In the genomic region with DNA sequence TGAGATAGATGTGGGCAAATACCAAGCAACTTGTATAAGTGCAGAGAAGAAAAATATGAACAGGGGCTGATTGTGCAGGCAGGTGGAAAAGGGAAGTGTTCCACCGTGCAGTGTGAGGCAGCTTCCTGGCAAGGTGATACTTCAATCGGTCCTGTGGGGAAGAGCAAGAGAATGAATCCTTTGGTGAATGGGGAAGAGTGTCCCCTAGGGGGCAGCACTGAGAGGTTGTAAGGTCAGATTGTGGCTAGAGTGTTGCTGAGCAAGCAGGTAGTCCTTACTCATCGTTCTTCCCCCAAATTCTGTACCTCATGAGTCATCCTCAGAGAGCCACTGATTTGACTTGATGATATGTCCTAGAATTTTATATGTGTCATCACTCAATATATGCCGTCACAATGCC, we compare ENCODE assay signal across 9 mouse cellular contexts. TPM values are rescaled to one million over a fixed set of nuclear protein-coding genes. Genes with fewer than 3 reads are reported as not detected.
DNase-seq lines count a peak whose midpoint lies in the region; ATAC-seq and TF ChIP-seq lines count a peak whose summit lies in the region.
"Had no signal": no experiment of that assay in that cellular context is flagged by ENCODE, and none has a peak within 500 bp of the region (broad histone marks: within the 10 kb centered on the region; RNA-seq: fewer than 3 reads in every experiment).

No protein-coding gene starts in this region.

- no peak overlapping the region for H3K9ac ChIP-seq in intestine, embryonic 14.5 days (ENCODE audit: low read length)
- H3K9ac ChIP-seq in intestine, embryonic 15.5 days, result no peak overlapping the region

- H3K27ac ChIP-seq in intestine, embryonic 14.5 days (ENCODE audit: low read depth), result no peak overlapping the region
- no peak overlapping the region for H3K27ac ChIP-seq in intestine, embryonic 15.5 days
- H3K27ac ChIP-seq in olfactory bulb, adult 2 months (ENCODE audit: insufficient read depth, low read depth, low read length), result no peak overlapping the region

- peak; percentile 66 for DNase-seq in intestine, embryonic 14.5 days (ENCODE audit: low spot score)
- DNase-seq in B cell, adult 2 months, result peak; percentile 77 to 79
- DNase-seq in MN1 (ENCODE audit: low spot score), result peak; percentile 45
- peak; percentile 35 for DNase-seq in embryo, embryonic 9.5 days (ENCODE audit: extremely low spot score)
- no peak for DNase-seq in urinary bladder, postnatal 36 days (ENCODE audit: low spot score in 2 of 2)
- DNase-seq in cerebellum, adult 9-11 months, result no peak

- TF ChIP-seq CTCF in olfactory bulb, adult 2 months (IDR thresholded peaks at IDR 0.05; ENCODE audit: insufficient read depth, low read depth, low read length), result peak; percentile 37; the same call in 1 of the 2 replicates

- H3K4me1 ChIP-seq in intestine, embryonic 14.5 days (replicated peaks; ENCODE audit: control insufficient read depth, insufficient read depth, low read length), result peaks cover 6% of the 10 kb centered on the region; the same call in 1 of the 2 replicates
- H3K4me1 ChIP-seq in intestine, embryonic 15.5 days (replicated peaks), result peaks cover 9% of the 10 kb centered on the region
- H3K4me1 ChIP-seq in olfactory bulb, adult 2 months (ENCODE audit: control insufficient read depth, insufficient read depth, low read length), result peaks cover 5% of the 10 kb centered on the region; the same call in 1 of the 2 replicates

- H3K9me3 ChIP-seq in intestine, embryonic 14.5 days (ENCODE audit: control insufficient read depth, low read length), result no peaks in the 10 kb centered on the region
- H3K9me3 ChIP-seq in intestine, embryonic 15.5 days, result no peaks in the 10 kb centered on the region

- no peak for TF ChIP-seq POLR2A in olfactory bulb, adult 2 months (IDR thresholded peaks at IDR 0.05; ENCODE audit: insufficient read depth, low read depth, low read length)

- H3K4me3 ChIP-seq in intestine, embryonic 14.5 days (ENCODE audit: low read depth, low read length), result no peak overlapping the region
- H3K4me3 ChIP-seq in intestine, embryonic 15.5 days (replicated peaks), result no peak overlapping the region
- no peak overlapping the region for H3K4me3 ChIP-seq in olfactory bulb, adult 2 months (ENCODE audit: insufficient read depth, low read depth, low read length)

- no peak overlapping the region for H3K4me2 ChIP-seq in intestine, embryonic 14.5 days (ENCODE audit: low read length)
- H3K4me2 ChIP-seq in intestine, embryonic 15.5 days (replicated peaks), result no peak overlapping the region

- no peak for ATAC-seq in intestine, embryonic 14.5 days (replicated peaks; ENCODE audit: low FRiP score, low TSS enrichment, low read depth)
- no peak for ATAC-seq in intestine, embryonic 15.5 days

- WGBS in intestine, embryonic 14.5 days, result 52% methylated on average over 4 of the region's 4 CpGs
- WGBS in intestine, embryonic 15.5 days, result 48% methylated on average over 4 of the region's 4 CpGs
- 47% methylated on average over 4 of the region's 4 CpGs for WGBS in olfactory bulb, adult 2 months

- peaks cover 46% of the 10 kb centered on the region for H3K27me3 ChIP-seq in intestine, embryonic 14.5 days (replicated peaks; ENCODE audit: control insufficient read depth, insufficient read depth, low read length)
- H3K27me3 ChIP-seq in intestine, embryonic 15.5 days (replicated peaks), result peaks cover 36% of the 10 kb centered on the region

- H3K36me3 ChIP-seq in intestine, embryonic 14.5 days (ENCODE audit: control insufficient read depth, insufficient read depth, low read length), result no peaks in the 10 kb centered on the region
- H3K36me3 ChIP-seq in intestine, embryonic 15.5 days, result no peaks in the 10 kb centered on the region

RNA-seq across cellular contexts. Expression of a gene that starts 4.0 kb away (rescaled TPM):
- polyA plus RNA-seq in intestine, embryonic 14.5 days (2014; fragmentation: Nextera tagmentation; extraction: Ambion mirVana), result 5.2 and 6.3 TPM in 2 replicates
- polyA plus RNA-seq in intestine, embryonic 15.5 days (2015; fragmentation: Nextera tagmentation; extraction: Ambion mirVana), result 3.0 TPM in 2 replicates
- not detected in 2 replicates for polyA plus RNA-seq in olfactory bulb, adult 2 months (2012; ENCODE audit: insufficient read depth, insufficient read length, low replicate concordance, missing spikeins)

RNA-seq across cellular contexts. Expression of a gene that starts 20.0 kb away (rescaled TPM):
- polyA plus RNA-seq in intestine, embryonic 14.5 days (2014; fragmentation: Nextera tagmentation; extraction: Ambion mirVana), result 113 and 116 TPM in 2 replicates
- polyA plus RNA-seq in intestine, embryonic 15.5 days (2015; fragmentation: Nextera tagmentation; extraction: Ambion mirVana), result 76.7 and 85.0 TPM in 2 replicates
- polyA plus RNA-seq in olfactory bulb, adult 2 months (2012; ENCODE audit: insufficient read depth, insufficient read length, low replicate concordance, missing spikeins), result 125 TPM in 1 of 2 replicates, not detected in the other

RNA-seq across cellular contexts. Expression of a gene that starts 24.2 kb away (rescaled TPM):
- 0.12 TPM in 1 of 2 replicates, not detected in the other for polyA plus RNA-seq in intestine, embryonic 14.5 days (2014; fragmentation: Nextera tagmentation; extraction: Ambion mirVana)
- 0.08 TPM in 2 replicates for polyA plus RNA-seq in intestine, embryonic 15.5 days (2015; fragmentation: Nextera tagmentation; extraction: Ambion mirVana)
- not detected in 2 replicates for polyA plus RNA-seq in olfactory bulb, adult 2 months (2012; ENCODE audit: insufficient read depth, insufficient read length, low replicate concordance, missing spikeins)

RNA-seq across cellular contexts. Expression of a gene that starts 60.0 kb away (rescaled TPM):
- not detected in 2 replicates for polyA plus RNA-seq in intestine, embryonic 14.5 days (2014; fragmentation: Nextera tagmentation; extraction: Ambion mirVana)
- not detected in 2 replicates for polyA plus RNA-seq in intestine, embryonic 15.5 days (2015; fragmentation: Nextera tagmentation; extraction: Ambion mirVana)
- polyA plus RNA-seq in olfactory bulb, adult 2 months (2012; ENCODE audit: insufficient read depth, insufficient read length, low replicate concordance, missing spikeins), result not detected in 2 replicates
- polyA plus RNA-seq: embryonic facial prominence, embryonic 14.5 days had no signal

Comparison
In these comparisons a context has a peak if more than half of its experiments do, and no peak if none do; other contexts are left out.
1. DNase-seq: peak in intestine, embryonic 14.5 days (single experiment), B cell, adult 2 months (2 of 2), MN1 (single experiment) and embryo, embryonic 9.5 days (single experiment); none in urinary bladder, postnatal 36 days (0 of 2) and cerebellum, adult 9-11 months (single experiment).